8 mouse cellular contexts compared by ENCODE assay signal in genomic region chr12:3833851-3834273, GRCm38 (mm10). TPM values are rescaled to one million over a fixed set of nuclear protein-coding genes. Genes with fewer than 3 reads are reported as not detected.
DNase-seq lines count a peak whose midpoint lies in the region; ATAC-seq and TF ChIP-seq lines count a peak whose summit lies in the region.

No protein-coding gene starts in this region.

- no peaks in the 10 kb centered on the region for H3K27me3 ChIP-seq in forebrain, embryonic 13.5 days
- H3K27me3 ChIP-seq in heart, embryonic 15.5 days = no peaks in the 10 kb centered on the region
- no peaks in the 10 kb centered on the region for H3K27me3 ChIP-seq in kidney, embryonic 16.5 days (ENCODE audit: insufficient read depth, low read length)
- H3K27me3 ChIP-seq in limb, embryonic 15.5 days = no peaks in the 10 kb centered on the region
- no peaks in the 10 kb centered on the region for H3K27me3 ChIP-seq in midbrain, embryonic 14.5 days (ENCODE audit: control insufficient read depth, insufficient read depth, low read length)
- no peaks in the 10 kb centered on the region for H3K27me3 ChIP-seq in stomach, postnatal 0 days (ENCODE audit: control insufficient read depth, insufficient read depth, low read length)

- H3K9ac ChIP-seq in forebrain, embryonic 13.5 days = peak overlapping the region; percentile 53
- H3K9ac ChIP-seq in heart, embryonic 15.5 days = peak overlapping the region; percentile 40
- peak overlapping the region; percentile 62 for H3K9ac ChIP-seq in kidney, embryonic 16.5 days (replicated peaks; ENCODE audit: low read length)
- no peak overlapping the region for H3K9ac ChIP-seq in limb, embryonic 15.5 days
- H3K9ac ChIP-seq in midbrain, embryonic 14.5 days (replicated peaks; ENCODE audit: low read length) = peak overlapping the region; percentile 29
- H3K9ac ChIP-seq in stomach, postnatal 0 days (ENCODE audit: low read length) = peak overlapping the region; percentile 45; the same call in 1 of the 2 replicates

- H3K36me3 ChIP-seq in forebrain, embryonic 13.5 days (ENCODE audit: poor library complexity, severe bottlenecking) = peaks cover 29% of the 10 kb centered on the region
- H3K36me3 ChIP-seq in heart, embryonic 15.5 days = peaks cover 24% of the 10 kb centered on the region
- peaks cover 29% of the 10 kb centered on the region for H3K36me3 ChIP-seq in kidney, embryonic 16.5 days (ENCODE audit: insufficient read depth, low read length)
- peaks cover 37% of the 10 kb centered on the region for H3K36me3 ChIP-seq in limb, embryonic 15.5 days
- H3K36me3 ChIP-seq in midbrain, embryonic 14.5 days (ENCODE audit: control insufficient read depth, insufficient read depth, low read length) = peaks cover 23% of the 10 kb centered on the region
- peaks cover 10% of the 10 kb centered on the region for H3K36me3 ChIP-seq in stomach, postnatal 0 days (ENCODE audit: control insufficient read depth, insufficient read depth, low read length)

- H3K9me3 ChIP-seq in forebrain, embryonic 13.5 days (replicated peaks) = no peaks in the 10 kb centered on the region
- H3K9me3 ChIP-seq in heart, embryonic 15.5 days (replicated peaks) = no peaks in the 10 kb centered on the region
- no peaks in the 10 kb centered on the region for H3K9me3 ChIP-seq in kidney, embryonic 16.5 days (ENCODE audit: low read length)
- H3K9me3 ChIP-seq in limb, embryonic 15.5 days = no peaks in the 10 kb centered on the region
- no peaks in the 10 kb centered on the region for H3K9me3 ChIP-seq in midbrain, embryonic 14.5 days (ENCODE audit: control insufficient read depth, low read length)
- H3K9me3 ChIP-seq in stomach, postnatal 0 days (ENCODE audit: control insufficient read depth, low read length) = no peaks in the 10 kb centered on the region

- no peak for TF ChIP-seq EP300 in stomach, postnatal 0 days (optimal IDR thresholded peaks at IDR 0.05)

- TF ChIP-seq CTCF in stomach, postnatal 0 days (IDR thresholded peaks at IDR 0.05; ENCODE audit: low read depth) = no peak

- DNase-seq in adrenal gland, postnatal 36 days = peak; percentile 66 to 78
- peak; percentile 67 for DNase-seq in midbrain, embryonic 14.5 days
- peak; percentile 64 for DNase-seq in stomach, postnatal 0 days (ENCODE audit: low spot score)
- DNase-seq in spleen, postnatal 36 days (ENCODE audit: low spot score in 2 of 2) = no peak

- H3K4me3 ChIP-seq in forebrain, embryonic 13.5 days = peak overlapping the region; percentile 17; the same call in 1 of the 2 replicates
- H3K4me3 ChIP-seq in heart, embryonic 15.5 days = peak overlapping the region; percentile 32
- H3K4me3 ChIP-seq in kidney, embryonic 16.5 days (ENCODE audit: low read length) = peak overlapping the region; percentile 28
- peak overlapping the region; percentile 25 for H3K4me3 ChIP-seq in limb, embryonic 15.5 days
- no peak overlapping the region for H3K4me3 ChIP-seq in midbrain, embryonic 14.5 days (replicated peaks; ENCODE audit: low read depth, low read length)
- H3K4me3 ChIP-seq in stomach, postnatal 0 days (ENCODE audit: low read depth, low read length) = peak overlapping the region; percentile 13; the same call in 1 of the 2 replicates

- H3K4me1 ChIP-seq in forebrain, embryonic 13.5 days = peaks cover 52% of the 10 kb centered on the region
- peaks cover 50% of the 10 kb centered on the region for H3K4me1 ChIP-seq in heart, embryonic 15.5 days (replicated peaks)
- peaks cover 54% of the 10 kb centered on the region for H3K4me1 ChIP-seq in kidney, embryonic 16.5 days (ENCODE audit: insufficient read depth, low read length)
- H3K4me1 ChIP-seq in limb, embryonic 15.5 days = peaks cover 45% of the 10 kb centered on the region
- H3K4me1 ChIP-seq in midbrain, embryonic 14.5 days (ENCODE audit: control insufficient read depth, insufficient read depth, low read length) = peaks cover 15% of the 10 kb centered on the region
- peaks cover 19% of the 10 kb centered on the region; the same call in 1 of the 2 replicates for H3K4me1 ChIP-seq in stomach, postnatal 0 days (replicated peaks; ENCODE audit: control insufficient read depth, insufficient read depth)

- H3K27ac ChIP-seq in forebrain, embryonic 13.5 days = peak overlapping the region; percentile 82
- H3K27ac ChIP-seq in heart, embryonic 15.5 days = peak overlapping the region; percentile 88
- peak overlapping the region; percentile 91 for H3K27ac ChIP-seq in kidney, embryonic 16.5 days (ENCODE audit: low read length)
- H3K27ac ChIP-seq in limb, embryonic 15.5 days = peak overlapping the region; percentile 91
- peak overlapping the region; percentile 60 for H3K27ac ChIP-seq in midbrain, embryonic 14.5 days (replicated peaks; ENCODE audit: low read depth, low read length)
- peak overlapping the region; percentile 82 for H3K27ac ChIP-seq in stomach, postnatal 0 days (replicated peaks)

- peak; percentile 91 for ATAC-seq in forebrain, embryonic 13.5 days
- peak; percentile 76 for ATAC-seq in heart, embryonic 15.5 days (replicated peaks; ENCODE audit: insufficient number of reproducible peaks, insufficient read depth, low FRiP score, low read depth)
- peak; percentile 80 for ATAC-seq in kidney, embryonic 16.5 days (ENCODE audit: low FRiP score, low TSS enrichment)
- peak; percentile 87 for ATAC-seq in limb, embryonic 15.5 days (ENCODE audit: insufficient number of reproducible peaks, low FRiP score, low TSS enrichment, low read depth)
- peak; percentile 76 for ATAC-seq in midbrain, embryonic 14.5 days (ENCODE audit: low FRiP score, low TSS enrichment)
- ATAC-seq in stomach, postnatal 0 days (ENCODE audit: low FRiP score, low TSS enrichment) = peak; percentile 41; the same call in 1 of the 2 replicates

- H3K4me2 ChIP-seq in forebrain, embryonic 13.5 days = peak overlapping the region; percentile 55
- H3K4me2 ChIP-seq in heart, embryonic 15.5 days = peak overlapping the region; percentile 62
- peak overlapping the region; percentile 54 for H3K4me2 ChIP-seq in kidney, embryonic 16.5 days (replicated peaks; ENCODE audit: low read depth, low read length)
- H3K4me2 ChIP-seq in limb, embryonic 15.5 days = peak overlapping the region; percentile 44
- peak overlapping the region; percentile 38 for H3K4me2 ChIP-seq in midbrain, embryonic 14.5 days (ENCODE audit: low read length)
- peak overlapping the region; percentile 50 for H3K4me2 ChIP-seq in stomach, postnatal 0 days (replicated peaks; ENCODE audit: low read depth)

- WGBS in forebrain, embryonic 13.5 days = 7% methylated on average over 8 of the region's 8 CpGs
- WGBS in heart, embryonic 15.5 days = 2% methylated on average over 8 of the region's 8 CpGs
- WGBS in kidney, embryonic 16.5 days = 0% methylated on average over 8 of the region's 8 CpGs
- WGBS in limb, embryonic 15.5 days = 0% methylated on average over 8 of the region's 8 CpGs
- 2% methylated on average over 8 of the region's 8 CpGs for WGBS in midbrain, embryonic 14.5 days
- WGBS in stomach, postnatal 0 days = 9% methylated on average over 8 of the region's 8 CpGs

RNA-seq across cellular contexts. Expression of gene Dnmt3a, which starts 28.1 kb away (rescaled TPM):
- 10 to 100 TPM; 51.6 to 52.4 TPM for total RNA-seq in adrenal gland, postnatal 36 days (2021)
- 98.5 and 110 TPM in 2 replicates for polyA plus RNA-seq in forebrain, embryonic 13.5 days (2015; fragmentation: Nextera tagmentation; extraction: Ambion mirVana)
- polyA plus RNA-seq in heart, embryonic 15.5 days (2015; fragmentation: Nextera tagmentation; extraction: Ambion mirVana) = 79.9 and 94.7 TPM in 2 replicates
- polyA plus RNA-seq in kidney, embryonic 16.5 days (2015; fragmentation: Nextera tagmentation; extraction: Ambion mirVana) = 82.9 and 88.1 TPM in 2 replicates
- polyA plus RNA-seq in limb, embryonic 15.5 days (2015; fragmentation: Nextera tagmentation; extraction: Ambion mirVana) = 133 and 142 TPM in 2 replicates
- 53.9 and 65.3 TPM in 2 replicates for polyA plus RNA-seq in midbrain, embryonic 14.5 days (2014; fragmentation: Nextera tagmentation; extraction: Ambion mirVana)
- 29.7 and 44.0 TPM in 2 replicates for polyA plus RNA-seq in stomach, postnatal 0 days (2015; fragmentation: Nextera tagmentation; extraction: Ambion mirVana)

Comparison
In these comparisons a context has a peak if more than half of its experiments do, and no peak if none do; other contexts are left out.
1. DNase-seq: peak in adrenal gland, postnatal 36 days (2 of 2), midbrain, embryonic 14.5 days (single experiment) and stomach, postnatal 0 days (single experiment); none in spleen, postnatal 36 days (0 of 2).
2. ATAC-seq: peak in every context shown above with its lines; median percentile 91 in forebrain, embryonic 13.5 days; 87 in limb, embryonic 15.5 days; 80 in kidney, embryonic 16.5 days; 76 in heart, embryonic 15.5 days; 76 in midbrain, embryonic 14.5 days; 41 in stomach, postnatal 0 days.
3. Peak in every context shown above with its lines, with median percentiles within 50 percentile points of each other: H3K27ac ChIP-seq and H3K4me2 ChIP-seq.